Mouse (Mus musculus) thymus, adult 2 months (tissue): ENCODE measurements at regions not wholly inside any gene's neighbourhood (a gene's known extent, or its start where the extent isn't known, plus 50 kb on each side); places are given as distances from the start of the nearest gene placed in this dataset.

Source experiments
- CTCF ChIP-seq: fragments of 200-500 bp; IDR thresholded peaks from 2 replicates; pipeline ENCODE4 v1.5.1; 2012; ENCODE audit warnings: mild to moderate bottlenecking, control low read depth, low read length, moderate library complexity, borderline replicate concordance; ENCODE audit not compliant: control insufficient read depth, poor library complexity, insufficient read depth; ENCODE audit errors: extremely low read depth
- POLR2A ChIP-seq: fragments of 200-500 bp; IDR thresholded peaks from 2 replicates; pipeline ENCODE4 v1.6.1; 2012; ENCODE audit warnings: mild to moderate bottlenecking, low read length, control low read depth, moderate library complexity; ENCODE audit not compliant: control insufficient read depth, poor library complexity, insufficient read depth; ENCODE audit errors: extremely low read depth

DNA sequence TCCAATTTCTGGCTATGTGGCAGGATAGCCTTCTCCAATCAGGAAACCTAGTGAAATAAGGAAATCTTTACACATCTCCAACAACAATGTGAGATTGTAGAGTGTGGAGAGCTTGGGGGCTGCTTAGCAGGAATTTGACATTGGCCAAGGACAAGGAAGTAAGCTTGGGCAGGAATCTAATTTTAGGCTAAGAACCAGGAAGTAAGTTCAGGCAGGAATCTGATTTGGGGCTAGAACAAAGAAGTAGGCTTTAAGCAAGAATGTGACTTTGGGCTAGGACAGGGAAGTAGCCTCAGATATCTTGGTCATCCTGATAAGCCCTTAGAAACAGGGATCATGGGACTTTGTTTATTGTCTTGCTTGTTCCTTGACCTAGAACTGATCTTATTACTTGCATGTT is 117.6 kb upstream of the Hmga2 start:
- TF ChIP-seq CTCF (no peak), POLR2A (no peak)
